Mouse (Mus musculus): ENCODE data around the gene 3110082I17Rik.

DNA sequence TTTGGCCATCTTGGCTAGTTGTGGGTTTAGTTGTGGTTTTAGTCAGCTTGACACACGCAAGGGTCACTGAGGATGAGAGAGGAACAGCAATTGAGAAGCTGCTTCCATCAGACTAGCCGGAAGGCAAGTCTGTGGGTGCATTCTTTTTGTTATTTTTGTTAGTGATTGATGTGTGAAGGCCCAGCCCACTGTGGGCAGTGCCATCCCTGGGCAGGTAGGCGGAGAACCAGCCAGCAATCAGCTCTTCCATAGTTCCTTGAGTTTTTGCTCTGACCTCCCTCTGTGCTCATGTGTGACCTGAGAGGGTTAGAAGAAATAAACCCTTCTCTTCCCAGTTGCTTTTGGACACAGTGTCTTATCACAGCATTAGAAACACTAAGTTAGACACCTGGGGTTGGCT lies 87.2 kb downstream of the 3110082I17Rik start:
- TF ChIP-seq TAL1 (IDR thresholded peaks at IDR 0.05; ENCODE audit: low read length) (no peak), GATA1 (IDR thresholded peaks at IDR 0.05; ENCODE audit: low read length) (no peak)

All from erythroblast, embryonic 14.5 days (primary cell).